Comparison of ENCODE assay signal across 11 mouse cellular contexts in genomic region chr6:99844775-99845507, GRCm38 (mm10).
DNase-seq lines count a peak whose midpoint lies in the region; ATAC-seq and TF ChIP-seq lines count a peak whose summit lies in the region.
"Had no signal": no experiment of that assay in that cellular context is flagged by ENCODE, and none has a peak within 500 bp of the region (broad histone marks: within the 10 kb centered on the region; RNA-seq: fewer than 3 reads in every experiment).

No protein-coding gene starts in this region.

- no peak for TF ChIP-seq CTCF in brain, embryonic 14.5 days (IDR thresholded peaks at IDR 0.05; ENCODE audit: borderline replicate concordance, extremely low read depth, insufficient read depth, insufficient read length)
- TF ChIP-seq CTCF in gastrocnemius, adult 2 months (IDR thresholded peaks at IDR 0.05) = no peak

- peak overlapping the region; percentile 73 for H3K27ac ChIP-seq in hindbrain, embryonic 10.5 days
- H3K27ac ChIP-seq in hindbrain, embryonic 14.5 days = no peak overlapping the region
- no peak overlapping the region for H3K27ac ChIP-seq in forebrain, embryonic 13.5 days
- H3K27ac ChIP-seq in midbrain, embryonic 12.5 days (replicated peaks) = no peak overlapping the region
- no peak overlapping the region for H3K27ac ChIP-seq in gastrocnemius, adult 2 months
- H3K27ac ChIP-seq: kidney, embryonic 15.5 days; liver, embryonic 12.5 days had no signal

- no peak for ATAC-seq in hindbrain, embryonic 14.5 days (ENCODE audit: low FRiP score)
- ATAC-seq in forebrain, embryonic 13.5 days = peak; percentile 68
- peak; percentile 72 for ATAC-seq in midbrain, embryonic 12.5 days (ENCODE audit: low FRiP score, low read depth)
- ATAC-seq: liver, embryonic 12.5 days had no signal

- DNase-seq in hindbrain, embryonic 10.5 days (ENCODE audit: low spot score) = peak; percentile 33
- DNase-seq in hindbrain, embryonic 14.5 days (ENCODE audit: low spot score) = no peak
- peak; percentile 56 for DNase-seq in brain, embryonic 14.5 days (ENCODE audit: low read depth)
- DNase-seq in gastrocnemius, adult 2 months = no peak
- DNase-seq in adrenal gland, postnatal 10 days = no peak
- DNase-seq in right cerebral cortex, postnatal 10 days (ENCODE audit: low spot score in 2 of 2) = no peak
- DNase-seq: adrenal gland, postnatal 36 days had no signal

- H3K4me3 ChIP-seq in hindbrain, embryonic 10.5 days = no peak overlapping the region
- no peak overlapping the region for H3K4me3 ChIP-seq in hindbrain, embryonic 14.5 days (replicated peaks; ENCODE audit: low read length)
- no peak overlapping the region for H3K4me3 ChIP-seq in forebrain, embryonic 13.5 days
- H3K4me3 ChIP-seq in midbrain, embryonic 12.5 days = no peak overlapping the region
- no peak overlapping the region for H3K4me3 ChIP-seq in gastrocnemius, adult 2 months
- H3K4me3 ChIP-seq: kidney, embryonic 15.5 days; liver, embryonic 12.5 days had no signal

- no peaks in the 10 kb centered on the region for H3K36me3 ChIP-seq in hindbrain, embryonic 10.5 days
- no peaks in the 10 kb centered on the region for H3K36me3 ChIP-seq in hindbrain, embryonic 14.5 days (replicated peaks; ENCODE audit: control insufficient read depth, insufficient read depth)
- H3K36me3 ChIP-seq in forebrain, embryonic 13.5 days (ENCODE audit: poor library complexity, severe bottlenecking) = no peaks in the 10 kb centered on the region
- no peaks in the 10 kb centered on the region for H3K36me3 ChIP-seq in midbrain, embryonic 12.5 days
- H3K36me3 ChIP-seq: kidney, embryonic 15.5 days; liver, embryonic 12.5 days had no signal

- TF ChIP-seq POLR2A in brain, embryonic 14.5 days (IDR thresholded peaks at IDR 0.05; ENCODE audit: borderline replicate concordance, extremely low read depth, insufficient read depth, insufficient read length, poor library complexity, severe bottlenecking) = no peak

- no peak overlapping the region for H3K4me2 ChIP-seq in hindbrain, embryonic 14.5 days (replicated peaks)
- H3K4me2 ChIP-seq in forebrain, embryonic 13.5 days = no peak overlapping the region
- peak overlapping the region; percentile 7; the same call in 1 of the 2 replicates for H3K4me2 ChIP-seq in midbrain, embryonic 12.5 days (replicated peaks)
- H3K4me2 ChIP-seq: kidney, embryonic 15.5 days; liver, embryonic 12.5 days had no signal

- H3K27me3 ChIP-seq in hindbrain, embryonic 10.5 days (ENCODE audit: insufficient read depth, poor library complexity, severe bottlenecking) = peaks cover 33% of the 10 kb centered on the region
- H3K27me3 ChIP-seq in hindbrain, embryonic 14.5 days (ENCODE audit: control insufficient read depth, insufficient read depth, low read length) = no peaks in the 10 kb centered on the region; the same call in 1 of the 2 replicates
- no peaks in the 10 kb centered on the region; the same call in 1 of the 2 replicates for H3K27me3 ChIP-seq in forebrain, embryonic 13.5 days
- H3K27me3 ChIP-seq in midbrain, embryonic 12.5 days = peaks cover 4% of the 10 kb centered on the region

- peaks cover 45% of the 10 kb centered on the region for H3K4me1 ChIP-seq in hindbrain, embryonic 10.5 days (replicated peaks)
- H3K4me1 ChIP-seq in hindbrain, embryonic 14.5 days (replicated peaks; ENCODE audit: control insufficient read depth, insufficient read depth, low read length) = 0 out of 2 replicates have a peak, but pooled peaks cover 7% of the 10 kb centered on the region
- H3K4me1 ChIP-seq in forebrain, embryonic 13.5 days = peaks cover 31% of the 10 kb centered on the region
- peaks cover 20% of the 10 kb centered on the region for H3K4me1 ChIP-seq in midbrain, embryonic 12.5 days
- H3K4me1 ChIP-seq: liver, embryonic 12.5 days had no signal

- intact Hi-C loops in gastrocnemius, adult 2 months (cut with DNase I) = no loop called here

- H3K9me3 ChIP-seq in hindbrain, embryonic 10.5 days = no peaks in the 10 kb centered on the region
- no peaks in the 10 kb centered on the region for H3K9me3 ChIP-seq in hindbrain, embryonic 14.5 days (ENCODE audit: control insufficient read depth, low read length)
- no peaks in the 10 kb centered on the region for H3K9me3 ChIP-seq in forebrain, embryonic 13.5 days (replicated peaks)
- H3K9me3 ChIP-seq in midbrain, embryonic 12.5 days = no peaks in the 10 kb centered on the region
- H3K9me3 ChIP-seq: kidney, embryonic 15.5 days; liver, embryonic 12.5 days had no signal

- H3K9ac ChIP-seq in hindbrain, embryonic 14.5 days = no peak overlapping the region
- H3K9ac ChIP-seq in forebrain, embryonic 13.5 days = no peak overlapping the region
- no peak overlapping the region for H3K9ac ChIP-seq in midbrain, embryonic 12.5 days (replicated peaks)
- H3K9ac ChIP-seq: kidney, embryonic 15.5 days; liver, embryonic 12.5 days had no signal

- 24% methylated on average over 4 of the region's 4 CpGs for WGBS in hindbrain, embryonic 10.5 days
- WGBS in hindbrain, embryonic 14.5 days = 10% methylated on average over 4 of the region's 4 CpGs
- 13% methylated on average over 4 of the region's 4 CpGs for WGBS in forebrain, embryonic 13.5 days
- 5% methylated on average over 4 of the region's 4 CpGs for WGBS in midbrain, embryonic 12.5 days

Comparison
In these comparisons a context has a peak if more than half of its experiments do, and no peak if none do; other contexts are left out.
1. DNase-seq: peak in hindbrain, embryonic 10.5 days (single experiment) and brain, embryonic 14.5 days (single experiment); none in hindbrain, embryonic 14.5 days (single experiment), gastrocnemius, adult 2 months (single experiment), adrenal gland, postnatal 10 days (single experiment) and right cerebral cortex, postnatal 10 days (0 of 2).